Mouse (Mus musculus) left cerebral cortex, adult 6 months (tissue): Measurements from ENCODE around the gene Enpp1. TPM values are rescaled to one million over a fixed set of nuclear protein-coding genes. Genes with fewer than 3 reads are reported as not detected.

ENCODE experiments used
- long read RNA-seq, 2 experiments: library from polyadenylated mRNA; unstranded; transcript quantifications; one replicate each; pipeline ENCODE4 v2.0.0; 2019 to 2020
- polyA plus RNA-seq: library from polyadenylated mRNA; unstranded; fragments of <200 nt; fragmentation: Nextera tagmentation; gene quantifications from 2 replicates; pipeline ENCODE4 v1.2.3, GENCODE M21; 2021

The Enpp1 gene
- polyA plus RNA-seq, result 2.8 and 4.6 TPM in 2 replicates
- long read RNA-seq, experiment 1, full-length matches to known transcripts, result 3 of 6 reads
- long read RNA-seq, experiment 1, partial matches to known transcripts, result 2 of 6 reads
- long read RNA-seq, experiment 1, other reads (novel, unspliced or antisense), result 1 of 6 reads
- long read RNA-seq, experiment 2, full-length matches to known transcripts, result 4 of 4 reads
- long read RNA-seq, experiment 2, partial matches to known transcripts, result 0 of 4 reads
- long read RNA-seq, experiment 2, other reads (novel, unspliced or antisense), result 0 of 4 reads

GRCm38 (mm10) chr10:24711480-24712366 lies at the start of gene Enpp1:
TSS of gene Enpp1 (minus strand) at chr10:24712159.

GRCm38 (mm10) chr10:24595250-24596002 lies 116.5 kb downstream of the Enpp1 start, which contains the start of gene Ccn2:
TSS of gene Ccn2 (plus strand) at chr10:24595442.

Other genes starting within 250 kb of the Enpp1 start
- 3.8 and 7.1 TPM in 2 replicates for gene Ccn2, start 116.7 kb downstream of the Enpp1 start, polyA plus RNA-seq
- 0.28 and 0.59 TPM in 2 replicates for gene Enpp3, start 130.7 kb upstream of the Enpp1 start, polyA plus RNA-seq
- 10.9 and 23.0 TPM in 2 replicates for gene Med23, start 157.8 kb upstream of the Enpp1 start, polyA plus RNA-seq
- gene Arg1, start 215.3 kb upstream of the Enpp1 start, polyA plus RNA-seq, result 0.11 TPM in 1 of 2 replicates, not detected in the other